Mouse (Mus musculus): ENCODE measurements around the gene Wdr90.

Gene Wdr90

GRCm38 (mm10) chr17:25860832-25861703 lies at the start of gene Wdr90:
Gene Wdr90, minus strand, starts transcription at chr17:25861501.
- peak; percentile 91 for DNase-seq

- no peak for DNase-seq
Observed at GRCm38 (mm10) chr17:25907640-25908039, 46.3 kb upstream of the Wdr90 start.

GRCm38 (mm10) chr17:25903061-25903460 lies 41.8 kb upstream of the Wdr90 start:
- no peak for DNase-seq

- DNase-seq, result no peak
Observed at GRCm38 (mm10) chr17:25900193-25900592, 38.9 kb upstream of the Wdr90 start.

GRCm38 (mm10) chr17:25895891-25896290 lies 34.6 kb upstream of the Wdr90 start:
- no peak for DNase-seq

- no peak for DNase-seq
Observed at GRCm38 (mm10) chr17:25895415-25895814, 34.1 kb upstream of the Wdr90 start.

GRCm38 (mm10) chr17:25893975-25894617 lies 32.8 kb upstream of the Wdr90 start:
- DNase-seq, result peak; percentile 79

- no peak for DNase-seq
Observed at GRCm38 (mm10) chr17:25888837-25889236, 27.5 kb upstream of the Wdr90 start.

GRCm38 (mm10) chr17:25887467-25887866 lies 26.2 kb upstream of the Wdr90 start:
- DNase-seq, result no peak

- DNase-seq, result no peak
Observed at GRCm38 (mm10) chr17:25886806-25887205, 25.5 kb upstream of the Wdr90 start.

GRCm38 (mm10) chr17:25885636-25886035 lies 24.3 kb upstream of the Wdr90 start:
- DNase-seq, result no peak

GRCm38 (mm10) chr17:25883824-25884223 lies 22.5 kb upstream of the Wdr90 start:
- no peak for DNase-seq

GRCm38 (mm10) chr17:25883268-25883667 lies 22.0 kb upstream of the Wdr90 start:
- no peak for DNase-seq

- DNase-seq, result no peak
Observed at GRCm38 (mm10) chr17:25882306-25882705, 21.0 kb upstream of the Wdr90 start.

GRCm38 (mm10) chr17:25881691-25882090 lies 20.4 kb upstream of the Wdr90 start:
- DNase-seq, result no peak

- no peak for DNase-seq
Observed at GRCm38 (mm10) chr17:25880913-25881641, 19.8 kb upstream of the Wdr90 start.

GRCm38 (mm10) chr17:25880196-25880910 lies 19.1 kb upstream of the Wdr90 start, which contains the start of gene Wfikkn1:
Gene Wfikkn1, minus strand, starts transcription at chr17:25880858.
- DNase-seq, result peak; percentile 59

GRCm38 (mm10) chr17:25879750-25880149 lies 18.4 kb upstream of the Wdr90 start:
- DNase-seq, result peak; percentile 56

GRCm38 (mm10) chr17:25879261-25879660 lies 18.0 kb upstream of the Wdr90 start:
- DNase-seq, result peak; percentile 40

GRCm38 (mm10) chr17:25878611-25879180 lies 17.4 kb upstream of the Wdr90 start:
- peak; percentile 67 for DNase-seq

- DNase-seq, result peak; percentile 67
Observed at GRCm38 (mm10) chr17:25877741-25878610, 16.7 kb upstream of the Wdr90 start.

Measured in cerebellum, adult 11-12 months (tissue).